Mouse (Mus musculus) neutrophil, adult 5-6 weeks (primary cell): ENCODE measurements around the gene Fars2. TPM values are rescaled to one million over a fixed set of nuclear protein-coding genes. Genes with fewer than 3 reads are reported as not detected.
A peak's percentile ranks its signal among the peaks of the same experiment; 100 is the strongest.

Experiments used
- ATAC-seq: fragments of 151-379, 151-347 bp; 2 replicates; pipeline ENCODE4 v1.8.0; 2017; ENCODE audit warnings: mild to moderate bottlenecking, moderate TSS enrichment; ENCODE audit not compliant: insufficient number of reproducible peaks, poor library complexity, low FRiP score, severe bottlenecking; ENCODE audit errors: extremely low read depth
- total RNA-seq: library from RNA; stranded (forward); fragments of 200-1000 nt; gene quantifications from 2 replicates; pipeline ENCODE4 v1.2.3, GENCODE M21; 2017

The Fars2 gene
- total RNA-seq, 1 experiment from 2014 or later = 26.5 TPM

- no peak for ATAC-seq
Measured at GRCm38 (mm10) chr13:36273497-36273896, 156.3 kb downstream of the Fars2 start.

GRCm38 (mm10) chr13:36276194-36276593, 159.0 kb downstream of the Fars2 start:
- ATAC-seq = no peak

GRCm38 (mm10) chr13:36282018-36282417, 164.8 kb downstream of the Fars2 start:
- ATAC-seq = peak; percentile 39; the same call in 1 of the 2 replicates

GRCm38 (mm10) chr13:36282785-36283544, 165.8 kb downstream of the Fars2 start:
- ATAC-seq = no peak

- no peak for ATAC-seq
Measured at GRCm38 (mm10) chr13:36283545-36284067, 166.4 kb downstream of the Fars2 start.

- ATAC-seq = no peak
Measured at GRCm38 (mm10) chr13:36284097-36284496, 166.9 kb downstream of the Fars2 start.

GRCm38 (mm10) chr13:36285235-36285634, 168.0 kb downstream of the Fars2 start:
- no peak for ATAC-seq

- no peak for ATAC-seq
Measured at GRCm38 (mm10) chr13:36293511-36293910, 176.3 kb downstream of the Fars2 start.

GRCm38 (mm10) chr13:36294503-36294902, 177.3 kb downstream of the Fars2 start:
- no peak for ATAC-seq

GRCm38 (mm10) chr13:36295848-36296247, 178.6 kb downstream of the Fars2 start:
- ATAC-seq = no peak

GRCm38 (mm10) chr13:36296574-36296973, 179.4 kb downstream of the Fars2 start:
- ATAC-seq = no peak

GRCm38 (mm10) chr13:36297950-36298781, 181.0 kb downstream of the Fars2 start:
- ATAC-seq = no peak

GRCm38 (mm10) chr13:36298782-36299031, 181.5 kb downstream of the Fars2 start:
- ATAC-seq = no peak

GRCm38 (mm10) chr13:36302770-36303169, 185.6 kb downstream of the Fars2 start:
- ATAC-seq = no peak

- no peak for ATAC-seq
Measured at GRCm38 (mm10) chr13:36305306-36305705, 188.1 kb downstream of the Fars2 start.

GRCm38 (mm10) chr13:36307386-36307785, 190.2 kb downstream of the Fars2 start:
- ATAC-seq = no peak

GRCm38 (mm10) chr13:36309160-36309559, 191.9 kb downstream of the Fars2 start:
- ATAC-seq = no peak

- no peak for ATAC-seq
Measured at GRCm38 (mm10) chr13:36314218-36314617, 197.0 kb downstream of the Fars2 start.

GRCm38 (mm10) chr13:36314860-36315800, 197.9 kb downstream of the Fars2 start:
- ATAC-seq = no peak
